Mouse (Mus musculus): ENCODE results near the gene Rgs18.
A peak's percentile ranks its signal among the peaks of the same experiment; 100 is the strongest.

Rgs18 gene

DNA sequence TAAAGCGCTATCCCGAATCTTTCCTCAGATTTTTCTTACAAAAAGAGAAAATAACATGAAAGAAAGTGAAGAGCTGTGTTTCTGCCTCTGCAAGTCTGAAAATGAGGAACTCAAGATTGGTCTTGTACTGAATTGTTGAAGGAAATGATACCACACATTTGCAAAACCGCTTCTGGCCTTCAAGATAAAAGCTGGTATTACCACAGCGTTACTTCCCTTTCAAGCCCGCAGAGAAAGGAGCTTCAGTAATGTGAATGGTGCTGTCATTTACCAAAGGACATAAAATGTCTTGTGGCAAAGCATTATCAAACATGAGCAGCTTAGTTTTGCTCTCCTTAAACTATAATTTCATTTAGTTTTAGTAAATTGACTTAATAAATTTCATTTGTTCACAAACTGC is at the start of gene Rgs18:
Gene Rgs18 (minus strand): TSS at position 105 of the 400 bp plus-strand sequence.
- peak in 1 of 2 experiments; percentile 3 for DNase-seq

- DNase-seq = no peak
Measured at GRCm38 (mm10) chr1:144774394-144774793, 841 bp downstream of the Rgs18 start.

- DNase-seq = no peak
Measured at GRCm38 (mm10) chr1:144766218-144766617, 9.0 kb downstream of the Rgs18 start.

- no peak for DNase-seq
Measured at GRCm38 (mm10) chr1:144760792-144761191, 14.4 kb downstream of the Rgs18 start.

DNA sequence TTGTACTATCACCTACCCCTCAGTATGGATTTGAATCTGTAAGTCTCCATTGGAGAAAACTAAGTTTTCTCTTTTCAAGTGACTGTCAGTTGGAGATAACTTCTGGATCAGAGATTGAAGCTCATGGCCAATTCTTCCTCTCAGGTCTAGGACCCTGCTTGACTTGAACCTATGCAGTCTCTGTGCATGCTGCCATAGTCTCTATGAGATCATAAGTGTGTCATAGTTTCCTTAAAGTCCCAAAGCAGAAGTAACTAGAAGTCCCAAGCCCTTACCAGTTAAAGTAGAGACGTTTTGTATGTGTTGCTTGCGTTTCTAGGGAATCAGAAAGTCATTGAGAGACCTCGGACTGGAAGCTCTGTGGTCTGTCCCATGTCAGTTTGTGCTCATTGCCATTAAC is 24.5 kb downstream of the Rgs18 start:
- DNase-seq = no peak

GRCm38 (mm10) chr1:144746182-144746581 is 29.1 kb downstream of the Rgs18 start:
- no peak for DNase-seq

DNA sequence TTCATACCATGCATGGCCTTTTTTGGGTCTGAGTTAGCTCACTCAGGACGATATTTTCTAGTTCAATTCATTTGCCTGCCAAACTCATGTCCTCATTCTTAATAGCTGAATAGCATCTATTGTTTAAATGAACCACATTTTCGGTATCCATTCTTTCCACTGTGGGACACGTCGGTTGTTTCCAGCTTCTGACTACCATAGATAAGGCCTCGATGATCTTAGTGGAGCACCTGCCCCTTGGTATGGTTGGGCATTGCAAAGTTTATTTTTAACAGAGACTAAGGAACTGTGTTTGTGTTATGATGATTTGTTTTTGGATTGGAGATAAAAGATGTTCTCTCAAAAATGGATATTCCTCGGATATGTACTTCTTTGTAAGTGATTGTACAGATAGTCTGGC is 37.5 kb downstream of the Rgs18 start:
- no peak for DNase-seq

- DNase-seq = no peak
Measured at GRCm38 (mm10) chr1:144720736-144721135, 54.5 kb downstream of the Rgs18 start.

DNA sequence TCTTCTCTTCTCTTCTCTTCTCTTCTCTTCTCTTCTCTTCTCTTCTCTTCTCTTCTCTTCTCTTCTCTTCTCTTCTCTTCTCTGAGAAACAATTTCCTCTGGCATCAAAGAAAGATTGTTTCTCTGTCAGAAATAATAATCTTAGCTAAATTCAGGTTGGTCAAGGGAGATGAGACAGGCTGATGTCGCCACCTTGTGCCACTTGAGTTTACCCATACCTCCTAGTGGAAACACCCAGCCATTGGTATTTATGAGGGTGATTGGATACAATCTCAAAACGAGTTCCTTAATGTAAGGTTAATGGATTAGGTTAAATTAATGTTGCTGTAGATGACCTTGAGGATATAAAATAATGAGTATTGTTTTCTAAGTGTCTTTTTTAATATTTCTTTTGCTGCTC is 70.9 kb downstream of the Rgs18 start:
- DNase-seq = no peak
